Mouse (Mus musculus) liver, postnatal 0 days (tissue): Measurements from ENCODE around the gene Smyd3.

ENCODE experiments used
- CTCF ChIP-seq: sonication (generic); IDR thresholded peaks from 2 replicates; pipeline ENCODE4 v1.5.1; 2016; ENCODE audit warnings: antibody characterized with exemption, low read depth
- EP300 ChIP-seq: IDR thresholded peaks from 2 replicates; pipeline ENCODE4 v1.6.1; 2016; ENCODE audit warnings: antibody characterized with exemption, low read depth, mild to moderate bottlenecking

- no peak for TF ChIP-seq CTCF
- TF ChIP-seq EP300: no peak
These were observed 463.3 kb downstream of the Smyd3 start for GRCm38 (mm10) chr1:179054385-179055116.
